Mouse (Mus musculus) cerebral cortex, adult 2 months (tissue): ENCODE measurements around the gene Krt33b.

Experiments used
- WGBS: fragments of 180-500 bp; shearing (Covaris S2); methylation state at CpG from one replicate; pipeline ENCODE4 v1.1.7; 2018; 5-methylcytosine and 5-hydroxymethylcytosine counted together

Gene Krt33b

DNA sequence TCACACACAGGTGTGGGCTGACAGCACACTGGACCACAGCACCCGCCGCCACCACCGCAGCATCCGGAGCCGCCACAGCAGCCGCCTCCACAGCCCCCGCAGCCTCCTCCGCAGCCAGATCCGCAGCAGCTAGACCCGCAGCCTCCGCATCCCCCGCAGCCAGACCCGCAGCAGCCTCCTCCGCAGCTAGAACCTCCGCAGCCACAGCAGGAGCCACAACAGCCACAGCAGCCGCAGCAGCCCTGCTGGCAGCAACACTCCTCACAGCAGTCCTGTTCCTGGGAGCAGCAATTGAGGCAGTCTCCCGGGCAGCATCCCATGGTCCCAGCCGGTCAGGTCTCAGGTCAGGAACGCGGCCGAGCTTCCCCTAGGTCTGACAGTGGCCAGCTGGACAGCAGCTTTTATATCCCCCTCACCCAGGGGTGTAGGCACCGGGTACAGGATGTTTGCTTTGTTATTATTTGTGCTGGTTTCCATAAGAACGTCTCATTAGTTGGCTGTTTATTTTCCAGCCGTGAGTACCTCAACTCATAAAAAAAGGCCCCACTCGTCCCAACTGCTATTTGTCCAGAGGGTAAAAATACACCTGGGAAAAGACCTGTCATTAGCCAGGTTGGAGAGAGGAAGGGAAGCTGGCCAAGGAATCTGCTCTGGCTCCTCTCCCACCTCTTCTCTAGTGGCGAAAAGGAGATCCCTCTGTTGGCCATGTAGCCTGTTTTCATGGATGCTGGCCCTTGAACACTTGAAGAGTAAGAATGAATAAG is 35.9 kb downstream of the Krt33b start, which contains the start of gene Krtap17-1:
TSS of gene Krtap17-1 (minus strand) at position 375 of the 764 bp plus-strand sequence.
- 19% methylated on average over 25 of the region's 26 CpGs for WGBS

DNA sequence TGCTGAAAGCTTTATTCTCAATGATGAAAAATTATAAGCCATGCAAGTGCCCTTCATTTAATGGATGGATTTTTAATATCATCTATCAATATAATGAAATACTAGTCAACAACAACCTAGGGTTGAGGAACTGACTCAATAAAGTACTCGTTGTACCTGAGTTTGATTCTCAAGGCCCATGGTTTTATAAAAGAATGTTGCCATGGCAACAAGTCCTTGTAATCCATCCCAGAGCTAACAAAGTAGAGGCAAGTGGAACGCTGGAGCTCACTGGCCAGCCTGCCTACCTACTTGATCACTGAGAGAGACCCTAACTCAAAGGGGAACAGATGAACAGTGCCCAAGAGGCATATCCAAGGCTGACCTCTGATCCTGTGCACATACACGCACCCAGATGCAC is 39.1 kb downstream of the Krt33b start:
- 55% methylated on average over 3 of the region's 3 CpGs for WGBS

GRCm38 (mm10) chr11:99989881-99990405 is 39.7 kb downstream of the Krt33b start:
- WGBS, result 73% methylated on average over 6 of the region's 6 CpGs

- 96% methylated on average over 3 of the region's 3 CpGs for WGBS
These were observed 41.1 kb downstream of the Krt33b start for GRCm38 (mm10) chr11:99988530-99988929.

DNA sequence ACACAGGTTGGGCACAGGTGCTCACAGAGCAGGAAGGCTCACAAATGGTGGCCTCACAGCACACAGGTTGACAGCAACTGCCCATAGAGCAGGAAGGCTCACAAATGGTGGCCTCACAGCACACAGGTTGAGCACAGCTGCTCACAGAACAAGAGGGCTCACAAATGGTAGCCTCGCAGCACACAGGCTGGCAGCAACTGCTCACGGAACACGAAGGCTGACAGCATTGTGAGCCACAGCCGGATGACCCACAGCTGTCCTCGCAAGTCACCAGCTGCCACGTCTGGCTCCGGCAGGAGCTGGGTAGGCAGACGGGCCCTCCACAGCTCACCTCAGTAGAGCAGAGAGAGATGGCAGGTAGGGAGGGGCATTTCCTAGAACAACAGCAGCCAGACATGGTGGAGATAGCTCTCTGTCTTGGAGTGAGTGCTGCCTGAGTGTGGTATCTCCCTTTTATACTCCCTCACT is 43.5 kb downstream of the Krt33b start, which contains the start of gene Krtap16-1:
TSS of gene Krtap16-1 (minus strand) at position 418 of the 468 bp plus-strand sequence.
- WGBS, result 66% methylated on average over 8 of the region's 8 CpGs

GRCm38 (mm10) chr11:99985291-99986092 is 44.2 kb downstream of the Krt33b start:
- WGBS, result 52% methylated on average over 20 of the region's 20 CpGs

- WGBS, result 84% methylated on average over 1 of the region's 1 CpGs
These were observed 46.2 kb downstream of the Krt33b start for GRCm38 (mm10) chr11:99983442-99983841.

DNA sequence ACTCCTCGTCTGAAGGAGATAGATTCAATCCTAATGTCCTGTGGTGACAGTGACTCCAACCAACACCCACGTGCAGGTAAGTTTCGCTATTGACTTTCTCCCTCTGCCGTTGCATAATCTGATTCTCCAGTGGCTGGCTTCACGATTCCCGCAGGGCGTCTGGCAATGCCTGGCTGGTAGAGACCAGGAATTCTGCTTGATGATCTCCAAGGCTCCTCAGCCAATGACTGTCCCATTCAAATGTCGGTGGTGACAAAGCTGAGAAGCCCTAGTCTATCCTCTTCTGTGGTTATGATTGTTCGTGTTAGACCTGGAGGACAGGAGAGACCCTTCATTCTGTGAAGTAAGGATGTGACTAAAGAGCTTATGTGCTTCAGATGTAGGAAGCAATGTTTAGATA is 46.9 kb downstream of the Krt33b start:
- 90% methylated on average over 9 of the region's 9 CpGs for WGBS

GRCm38 (mm10) chr11:99978953-99979352 is 50.7 kb downstream of the Krt33b start, which contains the start of gene Krtap29-1:
TSS of gene Krtap29-1 (minus strand) at chr11:99979053.
- WGBS, result 82% methylated on average over 5 of the region's 5 CpGs
